Mouse (Mus musculus): ENCODE data around the gene Map7d3. TPM values are rescaled to one million over a fixed set of nuclear protein-coding genes. Genes with fewer than 3 reads are reported as not detected.

Map7d3 gene
- polyA plus RNA-seq (2016; fragmentation: Nextera tagmentation; extraction: Ambion mirVana) = 3.8 and 3.9 TPM in 2 replicates

GRCm38 (mm10) chrX:56821765-56822603, at the start of gene Map7d3:
TSS of gene Map7d3 (minus strand) at chrX:56822326.
- H3K4me2 ChIP-seq = peak within 1 kb of the TSS; percentile 62
- no peaks in the 10 kb centered on the region for H3K4me1 ChIP-seq (replicated peaks)
- H3K36me3 ChIP-seq = no peaks in the 10 kb centered on the region
- peak within 1 kb of the TSS; percentile 47 for H3K4me3 ChIP-seq (replicated peaks)
- peak; percentile 37; the same call in 1 of the 2 replicates for ATAC-seq (ENCODE audit: insufficient number of reproducible peaks, insufficient read depth, low FRiP score, low TSS enrichment, low read depth)
- peak within 1 kb of the TSS; percentile 44; the same call in 1 of the 2 replicates for H3K9ac ChIP-seq (replicated peaks)
- no peak within 1 kb of the TSS for H3K27ac ChIP-seq
- H3K27me3 ChIP-seq = no peaks in the 10 kb centered on the region
- WGBS = 18% methylated on average over 35 of the region's 35 CpGs
- no peaks in the 10 kb centered on the region for H3K9me3 ChIP-seq

- no peak within 1 kb of the TSS for H3K27ac ChIP-seq
- ATAC-seq (ENCODE audit: insufficient number of reproducible peaks, insufficient read depth, low FRiP score, low TSS enrichment, low read depth) = no peak
- 70% methylated on average over 2 of the region's 2 CpGs for WGBS
- H3K4me2 ChIP-seq = no peak within 1 kb of the TSS
- H3K9me3 ChIP-seq = no peaks in the 10 kb centered on the region
- H3K4me1 ChIP-seq (replicated peaks) = no peaks in the 10 kb centered on the region
- no peaks in the 10 kb centered on the region for H3K36me3 ChIP-seq
- H3K9ac ChIP-seq (replicated peaks) = no peak within 1 kb of the TSS
- H3K27me3 ChIP-seq = no peaks in the 10 kb centered on the region
- no peak within 1 kb of the TSS for H3K4me3 ChIP-seq (replicated peaks)
Observed at GRCm38 (mm10) chrX:56869863-56870262, 47.7 kb upstream of the Map7d3 start, which contains the start of gene Adgrg4. TSS of gene Adgrg4 (plus strand) at chrX:56870163.

GRCm38 (mm10) chrX:56841255-56841654, 19.1 kb upstream of the Map7d3 start:
- ATAC-seq (ENCODE audit: insufficient number of reproducible peaks, insufficient read depth, low FRiP score, low TSS enrichment, low read depth) = no peak
- H3K4me1 ChIP-seq (replicated peaks) = no peaks in the 10 kb centered on the region
- H3K27me3 ChIP-seq = no peaks in the 10 kb centered on the region
- no peaks in the 10 kb centered on the region for H3K36me3 ChIP-seq
- H3K9me3 ChIP-seq = no peaks in the 10 kb centered on the region
- no peak overlapping the region for H3K4me2 ChIP-seq
- no peak overlapping the region for H3K27ac ChIP-seq
- WGBS = 73% methylated on average over 5 of the region's 5 CpGs
- H3K9ac ChIP-seq (replicated peaks) = no peak overlapping the region
- H3K4me3 ChIP-seq (replicated peaks) = no peak overlapping the region

GRCm38 (mm10) chrX:56839369-56839768, 17.2 kb upstream of the Map7d3 start:
- Histone ChIP-seq H3K36me3 (no peaks in the 10 kb centered on the region), H3K4me3 (replicated peaks) (no peak overlapping the region), H3K27ac (no peak overlapping the region), H3K4me2 (no peak overlapping the region), H3K9ac (replicated peaks) (no peak overlapping the region), H3K9me3 (no peaks in the 10 kb centered on the region), H3K4me1 (replicated peaks) (no peaks in the 10 kb centered on the region), H3K27me3 (no peaks in the 10 kb centered on the region)
- no peak for ATAC-seq (ENCODE audit: insufficient number of reproducible peaks, insufficient read depth, low FRiP score, low TSS enrichment, low read depth)

GRCm38 (mm10) chrX:56835842-56836241, 13.7 kb upstream of the Map7d3 start:
- ATAC-seq (ENCODE audit: insufficient number of reproducible peaks, insufficient read depth, low FRiP score, low TSS enrichment, low read depth) = no peak
- Histone ChIP-seq H3K4me2 (no peak overlapping the region), H3K27me3 (no peaks in the 10 kb centered on the region), H3K4me1 (replicated peaks) (no peaks in the 10 kb centered on the region), H3K36me3 (no peaks in the 10 kb centered on the region), H3K9ac (replicated peaks) (no peak overlapping the region), H3K9me3 (no peaks in the 10 kb centered on the region), H3K27ac (no peak overlapping the region), H3K4me3 (replicated peaks) (no peak overlapping the region)
- WGBS = 91% methylated on average over 6 of the region's 6 CpGs

- no peaks in the 10 kb centered on the region for H3K27me3 ChIP-seq
- H3K27ac ChIP-seq = no peak overlapping the region
- H3K36me3 ChIP-seq = no peaks in the 10 kb centered on the region
- H3K4me1 ChIP-seq (replicated peaks) = no peaks in the 10 kb centered on the region
- no peak overlapping the region for H3K4me2 ChIP-seq
- WGBS = 82% methylated on average over 6 of the region's 6 CpGs
- no peak overlapping the region for H3K9ac ChIP-seq (replicated peaks)
- no peak overlapping the region for H3K4me3 ChIP-seq (replicated peaks)
- H3K9me3 ChIP-seq = no peaks in the 10 kb centered on the region
- no peak for ATAC-seq (ENCODE audit: insufficient number of reproducible peaks, insufficient read depth, low FRiP score, low TSS enrichment, low read depth)
Observed at GRCm38 (mm10) chrX:56827492-56827891, 5.4 kb upstream of the Map7d3 start.

GRCm38 (mm10) chrX:56791268-56791667, 30.9 kb downstream of the Map7d3 start:
- Histone ChIP-seq H3K4me3 (replicated peaks) (no peak overlapping the region), H3K9me3 (no peaks in the 10 kb centered on the region), H3K4me2 (no peak overlapping the region), H3K9ac (replicated peaks) (no peak overlapping the region), H3K4me1 (replicated peaks) (no peaks in the 10 kb centered on the region), H3K27me3 (no peaks in the 10 kb centered on the region), H3K27ac (no peak overlapping the region), H3K36me3 (0 out of 2 replicates have a peak, but pooled peaks cover 8% of the 10 kb centered on the region)
- ATAC-seq (ENCODE audit: insufficient number of reproducible peaks, insufficient read depth, low FRiP score, low TSS enrichment, low read depth) = no peak
- 65% methylated on average over 15 of the region's 15 CpGs for WGBS

- Histone ChIP-seq H3K4me2 (no peak overlapping the region), H3K27me3 (no peaks in the 10 kb centered on the region), H3K4me3 (replicated peaks) (no peak overlapping the region), H3K36me3 (0 out of 2 replicates have a peak, but pooled peaks cover 8% of the 10 kb centered on the region), H3K4me1 (replicated peaks) (no peaks in the 10 kb centered on the region), H3K27ac (no peak overlapping the region), H3K9ac (replicated peaks) (no peak overlapping the region), H3K9me3 (no peaks in the 10 kb centered on the region)
- 90% methylated on average over 4 of the region's 4 CpGs for WGBS
- no peak for ATAC-seq (ENCODE audit: insufficient number of reproducible peaks, insufficient read depth, low FRiP score, low TSS enrichment, low read depth)
Observed at GRCm38 (mm10) chrX:56790591-56790990, 31.5 kb downstream of the Map7d3 start.

GRCm38 (mm10) chrX:56787486-56787885, 34.6 kb downstream of the Map7d3 start:
- Histone ChIP-seq H3K9me3 (no peaks in the 10 kb centered on the region), H3K27ac (no peak overlapping the region), H3K4me2 (no peak overlapping the region), H3K4me1 (replicated peaks) (no peaks in the 10 kb centered on the region), H3K36me3 (no peaks in the 10 kb centered on the region), H3K9ac (replicated peaks) (no peak overlapping the region), H3K27me3 (no peaks in the 10 kb centered on the region), H3K4me3 (replicated peaks) (no peak overlapping the region)
- ATAC-seq (ENCODE audit: insufficient number of reproducible peaks, insufficient read depth, low FRiP score, low TSS enrichment, low read depth) = no peak
- WGBS = 74% methylated on average over 3 of the region's 3 CpGs

- Histone ChIP-seq H3K9ac (replicated peaks) (no peak overlapping the region), H3K9me3 (no peaks in the 10 kb centered on the region), H3K27me3 (no peaks in the 10 kb centered on the region), H3K36me3 (no peaks in the 10 kb centered on the region), H3K27ac (no peak overlapping the region), H3K4me1 (replicated peaks) (no peaks in the 10 kb centered on the region), H3K4me2 (no peak overlapping the region), H3K4me3 (replicated peaks) (no peak overlapping the region)
- no peak for ATAC-seq (ENCODE audit: insufficient number of reproducible peaks, insufficient read depth, low FRiP score, low TSS enrichment, low read depth)
- whole genome bisulfite sequencing = 60% methylated on average over 6 of the region's 6 CpGs
Observed at GRCm38 (mm10) chrX:56786281-56787061, 35.7 kb downstream of the Map7d3 start.

GRCm38 (mm10) chrX:56773329-56773728, 48.8 kb downstream of the Map7d3 start:
- no peaks in the 10 kb centered on the region for H3K36me3 ChIP-seq
- ATAC-seq (ENCODE audit: insufficient number of reproducible peaks, insufficient read depth, low FRiP score, low TSS enrichment, low read depth) = no peak
- no peaks in the 10 kb centered on the region for H3K4me1 ChIP-seq (replicated peaks)
- H3K27ac ChIP-seq = no peak overlapping the region
- H3K4me3 ChIP-seq (replicated peaks) = no peak overlapping the region
- WGBS = 87% methylated on average over 4 of the region's 4 CpGs
- H3K27me3 ChIP-seq = no peaks in the 10 kb centered on the region
- no peak overlapping the region for H3K4me2 ChIP-seq
- no peak overlapping the region for H3K9ac ChIP-seq (replicated peaks)
- H3K9me3 ChIP-seq = no peaks in the 10 kb centered on the region
